Mouse (Mus musculus): ENCODE data around the gene Pyroxd2.

- no peak for TF ChIP-seq CTCF (conservative IDR thresholded peaks at IDR 0.05; ENCODE audit: low read length)
- TF ChIP-seq NANOG (IDR thresholded peaks at IDR 0.05; ENCODE audit: borderline replicate concordance, low read length) = no peak
Measured at GRCm38 (mm10) chr19:42750196-42750595, 2.4 kb downstream of the Pyroxd2 start.
